Mouse (Mus musculus): Measurements from ENCODE around the gene Vmn2r28.
"Not testable (repeated sequence)": the region's sequence is repeated elsewhere in the genome, so short reads cannot be mapped to it uniquely, and the experiment has no call there.

GRCm38 (mm10) chr7:5540770-5541436 lies 47.1 kb upstream of the Vmn2r28 start:
- TF ChIP-seq CTCF (IDR thresholded peaks at IDR 0.05); POLR2A (IDR thresholded peaks at IDR 0.05; ENCODE audit: insufficient read depth, low read depth, low read length); EP300 (IDR thresholded peaks at IDR 0.05; ENCODE audit: insufficient read depth, low read depth, low read length): not testable (repeated sequence)

Measured in heart, adult 2 months (tissue).